Comparison of ENCODE assay signal across 10 mouse cellular contexts in the genomic region with DNA sequence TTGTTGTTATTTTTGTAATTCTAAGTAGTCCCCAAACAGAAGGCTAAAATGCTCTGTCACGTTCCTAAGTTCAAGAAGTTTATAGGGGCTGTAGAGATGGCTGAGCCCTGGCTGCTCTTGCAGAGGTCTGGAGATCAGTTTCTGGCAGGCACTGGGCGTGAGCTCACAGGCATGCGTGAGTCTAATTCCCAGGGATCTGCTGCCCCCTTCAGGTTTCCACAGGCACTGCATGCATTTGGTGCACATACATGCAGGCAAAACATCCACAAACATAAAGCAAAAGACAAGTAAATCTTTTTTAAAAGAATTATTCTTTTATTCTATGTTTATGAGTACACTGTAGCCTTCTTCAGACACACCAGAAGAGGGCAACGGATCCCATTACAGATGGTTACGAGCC. TPM values are rescaled to one million over a fixed set of nuclear protein-coding genes. Genes with fewer than 3 reads are reported as not detected.
A peak's percentile ranks its signal among the peaks of the same experiment; 100 is the strongest.
DNase-seq lines count a peak whose midpoint lies in the region; ATAC-seq and TF ChIP-seq lines count a peak whose summit lies in the region.
"Had no signal": no experiment of that assay in that cellular context is flagged by ENCODE, and none has a peak within 500 bp of the region (broad histone marks: within the 10 kb centered on the region; RNA-seq: fewer than 3 reads in every experiment).

No protein-coding gene starts in this region.

- intact Hi-C loops in left cerebral cortex, postnatal 14 days (cut with DNase I), result loop anchor here (2.0 kb wide), 1 partner anchor 32 kb away; no protein-coding TSS in a partner anchor

- H3K27me3 ChIP-seq in stomach, postnatal 0 days (ENCODE audit: control insufficient read depth, insufficient read depth, low read length), result no peaks in the 10 kb centered on the region

- 46% methylated on average over 5 of the region's 5 CpGs for WGBS in stomach, postnatal 0 days

- TF ChIP-seq EP300 in stomach, postnatal 0 days (optimal IDR thresholded peaks at IDR 0.05), result no peak

- no peaks in the 10 kb centered on the region for H3K4me1 ChIP-seq in stomach, postnatal 0 days (replicated peaks; ENCODE audit: control insufficient read depth, insufficient read depth)

- no peaks in the 10 kb centered on the region for H3K36me3 ChIP-seq in stomach, postnatal 0 days (ENCODE audit: control insufficient read depth, insufficient read depth, low read length)
- H3K36me3 ChIP-seq: hindbrain, embryonic 15.5 days; midbrain, embryonic 12.5 days had no signal

- H3K27ac ChIP-seq in stomach, postnatal 0 days (replicated peaks), result no peak overlapping the region
- H3K27ac ChIP-seq: hindbrain, embryonic 15.5 days; midbrain, embryonic 12.5 days had no signal

- H3K4me2 ChIP-seq in stomach, postnatal 0 days (replicated peaks; ENCODE audit: low read depth), result no peak overlapping the region
- H3K4me2 ChIP-seq: hindbrain, embryonic 15.5 days; midbrain, embryonic 12.5 days had no signal

- no peak overlapping the region for H3K9ac ChIP-seq in stomach, postnatal 0 days (ENCODE audit: low read length)
- H3K9ac ChIP-seq: hindbrain, embryonic 15.5 days; midbrain, embryonic 12.5 days had no signal

- TF ChIP-seq CTCF in stomach, postnatal 0 days (IDR thresholded peaks at IDR 0.05; ENCODE audit: low read depth), result peak; percentile 71

- H3K4me3 ChIP-seq in stomach, postnatal 0 days (ENCODE audit: low read depth, low read length), result no peak overlapping the region
- H3K4me3 ChIP-seq: hindbrain, embryonic 15.5 days; midbrain, embryonic 12.5 days had no signal

- ATAC-seq in stomach, postnatal 0 days (ENCODE audit: low FRiP score, low TSS enrichment), result no peak
- no peak for ATAC-seq in erythroblast, adult 5-6 weeks (replicated peaks; ENCODE audit: low FRiP score, poor library complexity, severe bottlenecking)

- DNase-seq in cerebellum, postnatal 14 days, result peak; percentile 66 to 85
- DNase-seq in cerebellum, adult 8-10 months, result no peak
- DNase-seq in left cerebral cortex, postnatal 14 days (ENCODE audit: low spot score in 2 of 2), result peak; percentile 58 to 61
- no peak for DNase-seq in left cerebral cortex, adult 11 months (ENCODE audit: low spot score)
- peak; percentile 44 for DNase-seq in adrenal gland, adult 2 months
- peak; percentile 64 to 66 for DNase-seq in layer of hippocampus, postnatal 10 days (ENCODE audit: low spot score in 2 of 2)
- DNase-seq in stomach, postnatal 0 days (ENCODE audit: low spot score), result peak; percentile 53

- H3K9me3 ChIP-seq in stomach, postnatal 0 days (ENCODE audit: control insufficient read depth, low read length), result no peaks in the 10 kb centered on the region
- H3K9me3 ChIP-seq: hindbrain, embryonic 15.5 days had no signal

RNA-seq across cellular contexts. Expression of gene Nphs1, which starts 14.3 kb away (rescaled TPM):
- total RNA-seq in left cerebral cortex, postnatal 14 days (2021), result under 1 TPM; 0.35 to 0.53 TPM
- not detected for total RNA-seq in adrenal gland, adult 2 months (2021)
- not detected in 2 replicates for polyA plus RNA-seq in adrenal gland, adult 2 months (2012; rRNA removed)
- under 1 TPM; 0.55 to 0.62 TPM for total RNA-seq in layer of hippocampus, postnatal 10 days (2021)
- polyA plus RNA-seq in stomach, postnatal 0 days (2015; fragmentation: Nextera tagmentation; extraction: Ambion mirVana), result 0.16 and 0.25 TPM in 2 replicates
- not detected in 2 replicates for total RNA-seq in erythroblast, adult 5-6 weeks (2015; ENCODE audit: low replicate concordance)
- total RNA-seq in erythroblast, adult 5-6 weeks (2017; ENCODE audit: low replicate concordance), result not detected in 2 replicates

RNA-seq across cellular contexts. Expression of gene Kirrel2, which starts 14.9 kb away (rescaled TPM):
- total RNA-seq in left cerebral cortex, postnatal 14 days (2021), result 1 to 10 TPM; 6.1 to 8.0 TPM
- total RNA-seq in adrenal gland, adult 2 months (2021), result not detected
- polyA plus RNA-seq in adrenal gland, adult 2 months (2012; rRNA removed), result not detected in 2 replicates
- total RNA-seq in layer of hippocampus, postnatal 10 days (2021), result 1 to 10 TPM; 3.9 to 5.3 TPM
- polyA plus RNA-seq in stomach, postnatal 0 days (2015; fragmentation: Nextera tagmentation; extraction: Ambion mirVana), result 0.18 TPM in 2 replicates
- total RNA-seq in erythroblast, adult 5-6 weeks (2015; ENCODE audit: low replicate concordance), result not detected in 2 replicates
- not detected in 2 replicates for total RNA-seq in erythroblast, adult 5-6 weeks (2017; ENCODE audit: low replicate concordance)

RNA-seq across cellular contexts. Expression of gene Prodh2, which starts 21.0 kb away (rescaled TPM):
- total RNA-seq in left cerebral cortex, postnatal 14 days (2021), result not detected
- under 1 TPM in 1 of 2 experiments, not detected in 1; 0.86 TPM for total RNA-seq in adrenal gland, adult 2 months (2021)
- 0.10 TPM in 1 of 2 replicates, not detected in the other for polyA plus RNA-seq in adrenal gland, adult 2 months (2012; rRNA removed)
- under 1 TPM in 1 of 2 experiments, not detected in 1; 0.69 TPM for total RNA-seq in layer of hippocampus, postnatal 10 days (2021)
- 0.42 and 0.68 TPM in 2 replicates for polyA plus RNA-seq in stomach, postnatal 0 days (2015; fragmentation: Nextera tagmentation; extraction: Ambion mirVana)
- total RNA-seq in erythroblast, adult 5-6 weeks (2015; ENCODE audit: low replicate concordance), result not detected in 2 replicates
- not detected in 2 replicates for total RNA-seq in erythroblast, adult 5-6 weeks (2017; ENCODE audit: low replicate concordance)
- polyA plus RNA-seq: midbrain, embryonic 12.5 days had no signal

RNA-seq across cellular contexts. Expression of gene Aplp1, which starts 27.1 kb away (rescaled TPM):
- total RNA-seq in left cerebral cortex, postnatal 14 days (2021), result 1,000 to 10,000 TPM; 1,098 to 1,148 TPM
- 10 to 100 TPM; 22.7 to 43.2 TPM for total RNA-seq in adrenal gland, adult 2 months (2021)
- 37.7 and 54.1 TPM in 2 replicates for polyA plus RNA-seq in adrenal gland, adult 2 months (2012; rRNA removed)
- total RNA-seq in layer of hippocampus, postnatal 10 days (2021), result 100 to 1,000 TPM; 831 to 849 TPM
- 21.7 and 24.1 TPM in 2 replicates for polyA plus RNA-seq in stomach, postnatal 0 days (2015; fragmentation: Nextera tagmentation; extraction: Ambion mirVana)
- total RNA-seq in erythroblast, adult 5-6 weeks (2015; ENCODE audit: low replicate concordance), result not detected in 2 replicates
- not detected in 2 replicates for total RNA-seq in erythroblast, adult 5-6 weeks (2017; ENCODE audit: low replicate concordance)

RNA-seq across cellular contexts. Expression of gene Nfkbid, which starts 50.9 kb away (rescaled TPM):
- 1 to 10 TPM; 2.8 to 4.2 TPM for total RNA-seq in left cerebral cortex, postnatal 14 days (2021)
- 1 to 10 TPM; 1.1 to 1.3 TPM for total RNA-seq in adrenal gland, adult 2 months (2021)
- 3.7 and 4.1 TPM in 2 replicates for polyA plus RNA-seq in adrenal gland, adult 2 months (2012; rRNA removed)
- total RNA-seq in layer of hippocampus, postnatal 10 days (2021), result 1 to 10 TPM; 2.2 to 3.0 TPM
- 1.1 TPM in 2 replicates for polyA plus RNA-seq in stomach, postnatal 0 days (2015; fragmentation: Nextera tagmentation; extraction: Ambion mirVana)
- total RNA-seq in erythroblast, adult 5-6 weeks (2015; ENCODE audit: low replicate concordance), result 2.1 and 5.0 TPM in 2 replicates
- 0.14 and 3.6 TPM in 2 replicates for total RNA-seq in erythroblast, adult 5-6 weeks (2017; ENCODE audit: low replicate concordance)

Comparison
In these comparisons a context has a peak if more than half of its experiments do, and no peak if none do; other contexts are left out.
1. DNase-seq: peak in cerebellum, postnatal 14 days (2 of 2), left cerebral cortex, postnatal 14 days (2 of 2), adrenal gland, adult 2 months (single experiment), layer of hippocampus, postnatal 10 days (2 of 2) and stomach, postnatal 0 days (single experiment); none in cerebellum, adult 8-10 months (single experiment) and left cerebral cortex, adult 11 months (single experiment).
2. RNA of gene Kirrel2, which starts 14.9 kb away (total RNA-seq): 6.1 to 8.0 TPM in left cerebral cortex, postnatal 14 days and 3.9 to 5.3 TPM in layer of hippocampus, postnatal 10 days; not detected in adrenal gland, adult 2 months and not detected in erythroblast, adult 5-6 weeks; every median in the first group is over 4 times any median in the second.